Mouse (Mus musculus): ENCODE measurements at regions not wholly inside any gene's neighbourhood (a gene's known extent, or its start where the extent isn't known, plus 50 kb on each side); places are given as distances from the start of the nearest gene placed in this dataset.

DNA sequence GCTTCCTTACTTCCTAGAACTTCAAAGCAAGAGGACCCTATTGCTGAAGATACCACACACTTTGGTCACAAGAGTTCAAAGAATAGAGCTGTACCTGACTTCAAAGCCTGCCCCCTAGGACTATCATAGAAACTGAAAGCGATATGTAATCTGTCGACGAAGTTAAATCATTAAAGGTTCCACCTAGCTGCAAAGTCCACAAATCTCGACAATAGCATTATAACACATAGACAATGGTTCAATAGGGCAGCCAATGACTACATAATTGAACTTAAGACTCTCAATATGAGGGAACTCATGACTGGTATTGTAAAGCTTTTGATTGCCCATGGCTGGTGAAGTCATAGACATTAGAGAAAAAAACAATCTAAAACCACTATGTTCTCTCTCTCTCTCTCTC is 200.8 kb downstream of the Fscb start:
- Histone ChIP-seq H3K27me3 (no peaks in the 10 kb centered on the region), H3K9ac (no peak overlapping the region), H3K4me3 (no peak overlapping the region), H3K4me1 (no peaks in the 10 kb centered on the region), H3K36me3 (ENCODE audit: poor library complexity, severe bottlenecking) (no peaks in the 10 kb centered on the region), H3K9me3 (replicated peaks) (no peaks in the 10 kb centered on the region), H3K27ac (no peak overlapping the region), H3K4me2 (no peak overlapping the region)
- 89% methylated on average over 4 of the region's 4 CpGs for WGBS
- ATAC-seq: no peak

DNA sequence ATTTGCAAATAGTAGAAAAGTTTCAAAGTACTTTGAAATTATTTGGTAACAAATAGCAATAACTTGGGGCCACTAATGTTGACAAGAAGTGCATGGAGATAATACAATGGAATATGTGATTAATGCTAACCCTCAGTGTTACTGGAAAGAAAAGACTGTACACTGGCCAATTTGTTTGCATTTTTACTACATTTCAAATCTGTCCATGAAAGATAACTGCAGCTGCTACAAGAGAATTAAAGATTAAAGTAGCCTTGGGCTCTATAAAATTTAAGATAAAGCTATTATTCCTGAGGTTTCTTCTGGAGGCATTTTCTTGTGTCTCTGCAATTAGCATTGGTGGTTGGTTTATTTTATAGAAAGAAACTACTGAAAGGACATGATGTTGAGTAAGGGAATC is 208.4 kb downstream of the Fscb start:
- no peak overlapping the region for H3K9ac ChIP-seq
- H3K4me2 ChIP-seq: no peak overlapping the region
- H3K4me3 ChIP-seq: no peak overlapping the region
- no peaks in the 10 kb centered on the region for H3K9me3 ChIP-seq (replicated peaks)
- no peak overlapping the region for H3K27ac ChIP-seq
- H3K36me3 ChIP-seq (ENCODE audit: poor library complexity, severe bottlenecking): no peaks in the 10 kb centered on the region
- no peaks in the 10 kb centered on the region for H3K4me1 ChIP-seq
- no peaks in the 10 kb centered on the region for H3K27me3 ChIP-seq
- no peak for ATAC-seq

DNA sequence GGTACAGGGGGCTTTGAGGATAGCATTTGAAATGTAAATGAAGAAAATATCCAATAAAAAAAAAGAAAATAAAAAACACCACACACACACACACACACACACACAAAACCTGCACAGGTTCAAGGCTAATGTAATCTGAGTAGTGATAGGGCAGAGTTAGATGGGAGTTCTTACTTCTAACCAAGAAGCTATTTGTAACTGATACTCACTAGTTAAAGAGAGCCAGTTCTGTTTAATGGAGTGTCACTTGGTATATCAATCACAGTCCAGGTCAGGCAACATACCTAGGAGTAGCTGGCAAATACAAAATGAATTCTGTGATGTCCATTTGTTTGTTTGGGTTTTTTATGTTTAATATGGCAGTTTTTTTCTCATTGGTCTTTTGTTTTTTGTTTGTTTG is 219.5 kb downstream of the Fscb start:
- Histone ChIP-seq H3K36me3 (ENCODE audit: poor library complexity, severe bottlenecking) (no peaks in the 10 kb centered on the region), H3K27ac (no peak overlapping the region), H3K4me3 (no peak overlapping the region), H3K9ac (no peak overlapping the region), H3K4me2 (no peak overlapping the region), H3K27me3 (no peaks in the 10 kb centered on the region), H3K4me1 (no peaks in the 10 kb centered on the region), H3K9me3 (replicated peaks) (no peaks in the 10 kb centered on the region)
- no peak for ATAC-seq

DNA sequence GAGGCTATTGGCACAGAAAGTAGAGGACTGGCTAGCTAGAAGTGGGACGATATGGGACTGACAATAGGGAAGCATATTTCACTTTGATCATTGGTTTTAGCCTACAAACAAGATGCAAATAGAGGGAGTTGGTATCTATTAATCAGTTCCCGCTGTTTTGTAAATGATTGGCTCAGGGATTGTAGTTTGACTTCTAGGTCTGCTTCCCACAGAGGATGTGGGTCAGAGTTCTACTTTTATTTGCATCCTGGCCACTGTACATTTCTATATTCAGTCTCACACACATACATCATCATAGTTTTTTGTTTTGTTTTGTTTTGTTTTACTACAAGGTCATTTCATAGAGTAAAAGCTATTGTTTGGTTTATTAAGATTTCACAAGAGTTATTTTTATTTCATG is 224.5 kb downstream of the Fscb start:
- Histone ChIP-seq H3K4me3 (no peak overlapping the region), H3K4me1 (no peaks in the 10 kb centered on the region), H3K9ac (no peak overlapping the region), H3K27ac (no peak overlapping the region), H3K27me3 (no peaks in the 10 kb centered on the region), H3K36me3 (ENCODE audit: poor library complexity, severe bottlenecking) (no peaks in the 10 kb centered on the region), H3K9me3 (replicated peaks) (no peaks in the 10 kb centered on the region), H3K4me2 (no peak overlapping the region)
- no peak for ATAC-seq
- WGBS: 85% methylated on average over 2 of the region's 2 CpGs

DNA sequence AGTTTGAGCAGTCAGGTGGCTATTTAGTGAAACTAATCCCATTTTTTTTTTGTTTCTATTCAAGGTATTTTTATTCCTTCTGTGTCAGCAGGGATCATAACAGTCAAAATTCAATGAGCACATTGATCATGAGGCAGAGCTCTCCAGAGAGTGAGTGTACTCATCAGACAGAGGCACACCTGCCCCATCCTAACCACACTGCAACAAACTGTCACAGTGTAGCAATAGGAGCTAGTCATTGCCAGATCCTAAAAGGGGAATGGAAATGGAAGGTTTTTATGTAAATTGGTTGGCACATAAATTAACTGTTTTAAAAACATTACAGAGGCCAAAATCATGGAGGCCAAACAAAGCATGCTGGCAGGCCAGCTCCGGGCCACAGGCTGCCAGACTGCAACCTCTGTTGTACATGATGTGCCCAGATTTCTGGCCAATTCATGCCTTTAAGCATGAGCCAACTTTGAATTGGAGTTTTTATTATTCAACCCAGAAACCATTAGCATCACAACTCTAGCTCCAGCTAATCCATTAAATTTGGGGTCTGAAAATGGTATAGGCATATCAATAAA is 244.9 kb downstream of the Fscb start:
- peak; percentile 91; the same call in 1 of the 2 replicates for ATAC-seq
- Histone ChIP-seq H3K27me3 (no peaks in the 10 kb centered on the region), H3K9ac (no peak overlapping the region), H3K4me1 (no peaks in the 10 kb centered on the region), H3K27ac (no peak overlapping the region), H3K36me3 (ENCODE audit: poor library complexity, severe bottlenecking) (no peaks in the 10 kb centered on the region), H3K4me2 (no peak overlapping the region), H3K4me3 (no peak overlapping the region), H3K9me3 (replicated peaks) (no peaks in the 10 kb centered on the region)
- 60% methylated on average over 1 of the region's 1 CpGs for WGBS

DNA sequence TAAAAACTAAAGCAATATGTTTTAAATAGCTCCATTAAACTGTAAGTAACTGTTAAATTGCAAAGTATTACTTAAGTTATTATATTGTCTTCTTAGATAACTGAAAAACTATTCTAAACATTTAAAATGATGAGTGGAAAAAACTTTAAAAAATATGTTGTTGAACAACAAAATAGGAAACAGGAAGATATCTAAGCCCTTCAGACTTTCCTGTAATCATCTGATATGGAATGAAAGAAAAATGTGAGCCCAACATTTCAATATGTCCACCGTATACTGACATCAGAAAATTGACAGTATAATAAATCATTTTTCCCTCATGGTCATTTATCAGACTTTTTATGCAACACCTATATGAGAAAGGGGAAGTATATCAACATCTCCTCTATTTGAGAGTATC is 258.1 kb downstream of the Fscb start:
- no peak for ATAC-seq
- H3K9ac ChIP-seq: no peak overlapping the region
- WGBS: 100% methylated on average over 1 of the region's 1 CpGs
- H3K4me3 ChIP-seq: no peak overlapping the region
- no peaks in the 10 kb centered on the region for H3K4me1 ChIP-seq
- no peaks in the 10 kb centered on the region for H3K9me3 ChIP-seq (replicated peaks)
- H3K4me2 ChIP-seq: no peak overlapping the region
- no peak overlapping the region for H3K27ac ChIP-seq
- H3K27me3 ChIP-seq: no peaks in the 10 kb centered on the region
- no peaks in the 10 kb centered on the region for H3K36me3 ChIP-seq (ENCODE audit: poor library complexity, severe bottlenecking)

DNA sequence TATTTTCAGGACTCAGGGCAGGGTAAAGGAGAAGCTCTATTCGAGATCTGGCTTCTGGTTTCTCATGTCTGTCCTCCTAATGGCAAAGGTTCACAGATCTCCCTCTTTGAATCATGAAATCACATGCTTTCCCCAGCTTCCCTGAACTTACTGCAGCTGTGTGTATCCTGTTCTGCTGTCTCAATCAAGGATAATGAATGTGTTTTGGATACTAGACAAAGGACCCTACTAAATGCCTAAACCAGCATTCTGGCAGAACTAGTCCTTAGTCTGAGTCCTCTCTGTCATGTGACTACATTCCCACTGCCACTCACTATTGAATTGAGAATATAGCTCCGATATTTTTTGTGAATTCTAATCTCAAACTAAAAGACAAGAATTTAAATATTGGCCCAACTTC is 276.1 kb downstream of the Fscb start:
- Histone ChIP-seq H3K27me3 (no peaks in the 10 kb centered on the region), H3K4me1 (no peaks in the 10 kb centered on the region), H3K4me3 (no peak overlapping the region), H3K36me3 (ENCODE audit: poor library complexity, severe bottlenecking) (no peaks in the 10 kb centered on the region), H3K9ac (no peak overlapping the region), H3K9me3 (replicated peaks) (no peaks in the 10 kb centered on the region), H3K27ac (no peak overlapping the region), H3K4me2 (no peak overlapping the region)
- peak; percentile 67; the same call in 1 of the 2 replicates for ATAC-seq
- 53% methylated on average over 2 of the region's 2 CpGs for WGBS
